Mouse (Mus musculus) left cerebral cortex, adult 11 months (tissue): ENCODE data around the gene Mfap3.
"Not testable (repeated sequence)": the region's sequence is repeated elsewhere in the genome, so short reads cannot be mapped to it uniquely, and the experiment has no call there.

Experiments
- DNase-seq: peaks from one replicate; pipeline ENCODE4 v3.0.0; 2022; ENCODE audit warnings: low spot score

The Mfap3 gene

DNA sequence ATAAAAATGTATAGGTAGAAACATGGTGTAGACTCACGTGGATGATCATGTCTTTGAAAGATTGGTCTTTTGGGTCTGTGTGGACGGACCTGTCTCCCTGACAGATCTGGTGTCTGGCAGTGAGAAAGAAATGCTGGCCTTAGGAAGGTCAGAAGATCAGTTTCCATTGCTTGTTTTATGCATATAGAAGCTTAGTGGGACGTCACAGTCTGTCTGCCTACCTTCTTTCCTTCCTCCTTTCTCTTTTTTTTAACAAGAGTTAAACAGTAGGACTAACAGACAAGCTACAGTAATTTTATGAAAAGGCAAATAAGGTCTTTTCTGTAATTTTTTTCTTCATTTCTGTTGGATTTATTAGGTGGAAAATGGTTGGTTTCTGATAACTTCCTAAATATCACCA is 10.6 kb downstream of the Mfap3 start:
- no peak for DNase-seq

DNA sequence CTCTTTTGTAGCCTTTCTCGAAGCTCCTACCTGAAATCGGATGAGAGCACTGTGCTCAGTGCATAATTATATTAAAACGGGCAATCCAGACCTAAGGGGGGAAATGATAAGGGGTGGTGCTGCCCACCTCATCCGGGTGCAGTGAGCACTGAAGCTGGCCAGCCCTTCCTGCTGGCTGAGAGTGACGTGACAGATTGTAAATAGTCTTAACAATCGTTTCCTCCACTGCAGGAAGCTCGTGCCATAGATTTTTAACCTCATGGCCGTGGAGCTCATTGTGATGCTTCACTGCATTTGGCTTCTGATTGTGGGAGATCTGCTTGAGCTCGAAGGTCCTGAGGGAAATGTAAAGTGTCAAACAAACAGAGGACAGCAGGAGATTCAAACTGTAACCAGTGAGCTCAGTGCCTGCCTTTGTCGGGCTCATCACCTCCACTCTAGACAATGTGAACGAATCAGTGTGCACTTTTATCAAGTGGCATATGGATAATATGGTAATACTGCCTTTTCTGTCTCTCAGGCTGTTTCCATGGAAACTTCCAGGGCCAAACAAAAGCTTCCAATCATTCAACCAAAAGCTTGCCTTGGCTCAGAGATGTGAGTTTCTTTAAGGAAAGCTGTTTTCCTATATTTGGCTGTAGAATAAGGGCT is 13.0 kb downstream of the Mfap3 start:
- DNase-seq = no peak

DNA sequence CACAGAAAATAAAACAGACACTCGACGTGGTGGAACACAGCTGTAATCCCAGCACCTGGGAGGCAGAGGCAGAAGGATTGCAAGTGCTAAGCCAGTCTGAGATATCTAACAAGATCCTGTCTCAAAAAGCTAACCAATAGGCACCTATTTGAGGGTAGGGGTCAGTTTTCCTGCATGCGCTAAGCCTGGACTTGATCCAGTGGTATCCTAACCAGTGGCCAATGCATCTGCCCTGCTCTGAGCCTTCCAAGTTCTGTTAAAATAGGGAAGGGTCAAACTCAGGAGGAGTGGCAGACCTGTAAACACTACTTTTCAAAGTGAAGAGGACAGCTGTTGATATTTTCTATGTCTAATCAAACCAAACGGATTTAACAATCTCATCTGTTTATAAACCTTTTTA is 13.8 kb downstream of the Mfap3 start:
- DNase-seq = no peak

DNA sequence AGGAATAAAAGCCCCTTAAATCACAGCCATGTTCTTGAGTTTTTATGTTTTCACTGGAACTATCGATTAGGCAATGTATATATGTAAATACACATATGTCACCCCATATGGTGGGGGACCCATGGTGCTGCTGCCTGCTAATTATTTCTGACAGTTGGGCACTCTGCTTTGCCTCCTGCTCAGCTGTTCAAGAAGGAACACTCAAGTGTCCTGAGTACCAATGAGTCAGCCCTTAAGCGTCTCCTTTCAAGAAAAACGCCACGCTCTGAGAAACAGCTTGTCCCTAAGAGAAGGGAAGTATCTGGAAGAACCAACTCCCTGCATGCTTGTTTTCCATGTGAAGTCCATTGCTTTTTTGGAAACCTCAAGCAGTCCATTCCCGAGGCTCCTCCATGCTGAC is 17.4 kb downstream of the Mfap3 start:
- no peak for DNase-seq

DNA sequence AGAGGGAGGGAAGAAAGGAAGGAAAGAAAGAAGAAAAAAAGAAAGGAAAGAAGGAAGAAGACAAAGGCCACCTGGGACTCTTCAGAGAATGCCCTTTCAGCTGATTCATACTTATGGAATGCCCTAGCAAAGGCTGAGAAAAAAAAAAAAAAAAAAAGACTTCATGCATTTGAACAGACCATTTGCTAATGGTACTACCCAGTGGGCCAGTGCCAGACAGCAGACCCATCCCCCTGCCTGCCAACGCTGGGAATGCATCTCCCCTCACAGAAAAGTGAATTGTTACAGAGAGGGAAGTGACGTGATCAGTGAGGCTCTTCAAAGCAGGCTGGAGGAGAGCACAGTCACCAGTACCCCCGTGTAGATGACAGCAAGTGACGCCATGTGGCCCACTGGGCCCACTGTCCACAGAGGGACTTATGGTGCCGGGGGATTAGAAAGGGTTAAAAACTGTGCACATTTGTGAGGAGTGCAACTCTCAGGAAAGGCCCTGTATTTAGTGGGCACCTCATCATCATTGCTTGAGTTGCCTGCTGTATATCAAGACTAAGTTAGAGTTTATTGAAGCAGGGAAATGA is 21.5 kb downstream of the Mfap3 start:
- no peak for DNase-seq

DNA sequence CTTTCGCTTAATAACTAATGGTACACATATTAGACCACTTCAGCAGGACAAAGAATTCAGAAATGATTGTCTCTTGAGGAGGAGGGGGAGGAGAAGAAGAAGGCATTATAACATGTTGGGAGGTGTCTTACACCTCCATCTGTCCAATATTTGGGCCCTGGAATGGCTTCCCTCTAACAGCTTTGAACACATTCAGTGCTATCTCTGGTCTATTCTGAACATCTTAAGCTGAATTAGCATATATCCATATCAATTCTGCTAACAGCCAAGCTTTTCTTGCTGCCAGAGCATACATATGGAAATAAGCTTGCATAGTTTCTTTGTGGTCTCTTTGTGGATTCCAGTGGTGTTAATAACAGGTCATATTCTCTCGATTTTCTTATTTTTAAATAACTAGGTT is 22.2 kb downstream of the Mfap3 start:
- no peak for DNase-seq

DNA sequence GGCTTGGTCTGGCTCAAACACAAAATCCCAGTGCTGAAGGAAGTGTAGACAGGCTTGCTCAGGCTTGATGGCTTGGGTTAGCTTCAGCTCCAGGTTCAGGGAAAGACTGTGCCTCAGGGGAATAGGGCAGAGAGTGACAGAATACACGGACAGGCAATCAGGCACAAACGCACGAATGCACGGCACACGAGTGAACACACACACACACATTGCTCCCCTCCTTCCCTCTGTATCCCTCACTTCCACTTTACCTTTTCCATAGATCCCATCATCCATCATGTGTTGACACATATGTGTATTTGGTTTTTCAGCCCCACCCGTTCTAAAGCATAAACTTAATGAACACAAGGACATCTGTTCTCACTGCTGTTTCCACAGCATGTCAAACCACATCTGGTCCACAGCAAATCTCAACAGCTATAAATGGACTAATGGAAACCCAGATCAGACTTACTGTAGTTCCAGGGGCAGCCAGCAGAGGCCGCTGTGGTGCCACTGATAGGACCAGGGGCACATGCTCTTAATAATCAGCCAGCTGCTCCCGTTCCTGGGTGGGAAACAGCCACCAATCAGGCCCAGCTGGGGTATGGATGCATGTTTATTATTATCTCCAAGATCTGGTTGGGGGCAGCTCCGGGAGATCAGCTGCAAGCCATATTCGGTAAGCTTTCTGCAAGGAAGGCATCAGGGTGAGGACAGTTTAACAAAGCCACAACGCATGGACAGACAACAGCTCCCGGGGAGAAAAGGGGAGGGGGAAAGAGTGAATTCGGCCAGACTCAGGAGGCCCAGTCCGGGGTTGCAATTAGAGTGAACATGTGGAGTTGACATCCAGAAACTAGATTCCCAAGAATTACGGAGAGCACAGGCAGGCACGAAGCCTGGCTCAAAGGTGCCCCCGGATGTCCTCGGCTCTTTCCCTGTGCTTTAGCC is 30.4 kb downstream of the Mfap3 start:
- DNase-seq = peak; percentile 51

DNA sequence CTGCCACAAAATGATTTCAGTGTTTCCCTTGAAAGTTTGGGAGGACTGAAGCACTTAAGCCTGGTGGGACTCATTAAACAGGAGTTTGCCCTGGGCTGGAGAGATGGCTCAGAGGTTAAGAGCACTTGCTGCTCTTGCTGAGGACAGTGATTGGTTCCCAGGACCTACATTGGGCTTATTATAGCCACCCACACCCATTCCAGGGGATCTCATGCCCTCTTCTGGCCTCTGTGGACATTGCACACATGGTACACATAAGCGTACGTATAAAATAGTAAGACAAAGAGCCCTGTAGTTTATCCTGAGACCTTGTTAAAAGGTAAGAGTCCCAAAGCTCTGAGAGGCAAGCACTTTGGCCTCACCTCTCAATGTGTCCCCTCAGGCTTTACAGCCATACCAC is 31.8 kb downstream of the Mfap3 start:
- no peak for DNase-seq

DNA sequence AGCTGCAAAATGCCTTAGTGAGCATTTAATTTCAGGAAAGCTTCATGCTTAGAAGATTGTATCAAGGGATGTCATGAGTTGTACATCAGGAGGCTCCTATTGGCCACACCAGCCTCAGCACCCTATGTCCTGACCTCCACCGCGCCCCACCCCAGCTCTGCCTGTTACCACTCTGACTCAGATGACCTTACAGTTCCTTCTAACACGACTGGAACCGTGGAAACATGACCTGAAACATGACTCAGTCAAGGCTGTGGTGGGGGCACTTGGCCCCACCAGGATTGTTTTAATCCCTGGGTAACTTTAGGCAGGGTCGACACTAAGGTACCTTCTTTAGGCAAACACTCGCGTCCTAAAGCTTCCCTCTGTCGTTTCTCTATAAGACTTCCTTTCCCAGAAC is 32.6 kb downstream of the Mfap3 start:
- DNase-seq = no peak

DNA sequence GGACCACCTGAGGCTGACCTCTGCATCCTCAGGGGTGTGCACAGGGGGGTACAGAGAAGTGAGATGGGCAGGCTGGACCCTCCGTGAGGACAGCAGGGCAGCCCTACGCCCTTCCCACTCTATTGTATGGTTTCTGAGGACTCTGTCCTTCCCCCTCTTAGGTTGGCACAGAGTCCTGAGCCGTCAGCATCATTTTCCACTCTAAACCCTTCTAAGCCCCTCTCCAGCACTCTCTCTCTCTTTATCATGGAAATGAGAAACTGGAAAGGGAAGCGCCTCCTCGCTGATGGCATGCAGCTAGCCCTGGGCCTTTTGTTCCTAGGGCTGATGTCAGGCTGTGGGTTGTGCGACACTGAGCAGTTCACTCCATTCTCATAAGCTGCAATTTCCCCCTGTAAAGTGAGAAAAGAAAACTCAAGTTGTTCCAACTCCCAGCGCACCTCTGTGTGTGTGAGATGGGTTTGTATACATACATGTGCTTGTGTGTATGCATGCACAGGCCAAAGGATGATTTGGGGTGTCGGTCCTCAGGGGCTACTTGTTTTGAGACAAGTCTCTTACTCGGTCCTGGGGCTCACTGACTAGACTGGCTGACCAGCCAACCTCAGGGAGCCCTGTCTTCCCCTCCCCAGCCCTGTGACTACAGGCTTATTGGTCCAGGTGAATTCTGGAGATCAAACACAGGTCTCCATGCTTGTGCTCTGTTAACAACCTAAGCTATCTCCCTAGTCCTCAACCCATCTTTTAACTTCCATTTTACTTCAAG is 34.7 kb downstream of the Mfap3 start:
- DNase-seq = no peak

DNA sequence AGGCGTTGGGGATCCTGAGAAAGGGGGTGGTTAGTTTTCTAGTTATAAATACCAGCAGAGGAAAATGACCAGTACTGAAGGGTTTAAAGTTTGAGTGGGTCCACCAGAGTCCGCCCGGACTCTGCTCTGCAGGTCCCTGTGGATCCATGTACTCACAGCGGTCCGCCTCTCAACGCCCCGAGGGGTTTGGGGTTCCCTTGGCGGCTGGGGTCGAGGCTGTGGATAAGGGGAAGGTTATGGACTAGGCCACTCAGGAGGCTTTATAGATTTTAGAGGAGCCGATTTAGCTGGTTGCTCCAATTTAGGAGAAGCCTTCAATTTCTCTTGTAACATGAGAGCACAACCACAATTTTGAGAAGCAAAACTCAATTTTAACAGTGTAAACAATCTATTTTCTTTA is 39.5 kb downstream of the Mfap3 start:
- DNase-seq = not testable (repeated sequence)

DNA sequence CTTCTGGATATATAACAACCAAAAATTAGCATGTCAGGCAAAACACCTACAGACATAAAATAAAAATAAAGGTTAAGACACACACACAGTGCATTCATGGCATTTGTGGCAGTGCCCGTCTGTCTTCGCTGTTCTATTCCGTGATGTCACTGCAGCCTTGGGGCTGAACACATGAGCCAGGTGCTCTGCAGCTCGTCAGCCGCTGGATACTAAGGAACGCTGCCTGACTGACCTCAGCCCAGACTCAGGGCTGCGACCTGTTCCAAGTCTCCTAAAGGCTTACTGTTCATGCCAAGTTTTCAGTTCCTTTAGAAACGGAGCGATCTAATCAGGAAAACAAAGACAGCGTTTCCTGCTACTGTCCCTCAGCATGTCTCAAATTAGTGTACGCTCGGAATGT is 46.1 kb downstream of the Mfap3 start:
- DNase-seq = no peak

DNA sequence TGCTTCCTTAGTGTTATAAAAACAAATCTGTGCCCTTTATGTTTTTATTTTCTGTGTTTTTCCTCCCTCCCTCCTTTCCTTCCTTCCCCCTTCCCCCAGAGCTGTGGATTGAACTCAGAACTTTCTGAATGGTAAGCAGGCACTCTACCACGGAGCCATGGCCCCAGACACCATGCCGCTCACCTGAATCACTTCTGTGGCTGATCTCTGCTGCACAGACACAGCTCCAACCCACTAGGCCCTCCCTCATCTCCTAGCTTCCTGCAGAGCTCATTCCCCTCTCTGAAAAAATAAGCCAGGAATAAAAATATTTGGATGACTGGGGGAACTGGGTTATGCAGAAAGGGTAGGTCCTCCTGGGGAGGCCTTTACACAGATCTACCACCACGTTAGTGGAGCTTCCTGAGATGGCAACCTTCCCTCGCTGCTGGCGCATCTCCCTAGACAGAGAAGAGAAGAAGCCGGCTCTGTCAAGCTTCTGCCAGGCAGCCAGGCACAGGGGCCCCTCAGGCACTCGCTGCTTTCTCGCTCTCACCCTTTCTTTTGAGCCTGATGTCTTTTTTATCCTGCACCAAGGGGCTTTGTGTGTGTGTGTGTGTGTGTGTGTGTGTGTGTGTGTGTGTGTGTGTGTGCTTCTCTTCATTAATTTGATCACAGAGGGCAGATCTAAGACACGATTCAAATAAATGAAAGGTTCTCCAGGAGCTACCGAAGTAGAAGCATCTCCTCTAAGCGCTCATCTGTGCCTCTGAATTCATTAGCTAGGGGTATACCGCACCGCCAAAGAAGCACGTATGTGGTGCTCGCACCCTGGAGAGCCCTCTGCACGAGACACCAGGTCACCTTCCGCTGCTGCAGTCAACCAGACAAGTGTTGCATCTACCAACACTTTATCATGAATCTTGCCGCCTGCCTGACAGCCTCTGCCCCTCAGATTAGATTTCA is 47.9 kb downstream of the Mfap3 start:
- DNase-seq = no peak

DNA sequence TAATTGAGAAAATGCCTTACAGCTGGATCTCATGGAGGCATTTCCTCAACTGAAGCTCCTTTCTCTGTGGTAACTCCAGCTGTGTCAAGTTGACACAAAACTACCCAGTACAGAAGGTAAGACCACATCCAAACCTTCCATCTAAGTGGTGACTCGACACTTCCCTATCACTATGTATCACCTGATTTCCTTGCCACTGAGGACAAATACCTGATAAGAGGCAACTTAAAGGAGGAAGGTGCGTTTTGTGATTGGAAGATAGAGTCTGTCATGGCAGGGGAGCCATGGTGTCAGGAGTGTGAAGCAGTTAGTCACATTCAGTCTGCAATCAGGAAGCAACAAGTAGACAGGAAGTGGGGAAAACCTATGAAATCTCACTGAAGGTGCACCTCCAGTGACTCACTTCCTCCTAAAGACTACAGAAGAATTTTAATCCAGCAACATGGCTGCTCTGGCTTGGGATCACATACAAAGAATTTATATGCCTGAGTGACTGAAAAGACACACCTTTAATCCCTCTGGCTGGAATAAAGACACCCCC is 50.6 kb downstream of the Mfap3 start:
- DNase-seq = no peak

DNA sequence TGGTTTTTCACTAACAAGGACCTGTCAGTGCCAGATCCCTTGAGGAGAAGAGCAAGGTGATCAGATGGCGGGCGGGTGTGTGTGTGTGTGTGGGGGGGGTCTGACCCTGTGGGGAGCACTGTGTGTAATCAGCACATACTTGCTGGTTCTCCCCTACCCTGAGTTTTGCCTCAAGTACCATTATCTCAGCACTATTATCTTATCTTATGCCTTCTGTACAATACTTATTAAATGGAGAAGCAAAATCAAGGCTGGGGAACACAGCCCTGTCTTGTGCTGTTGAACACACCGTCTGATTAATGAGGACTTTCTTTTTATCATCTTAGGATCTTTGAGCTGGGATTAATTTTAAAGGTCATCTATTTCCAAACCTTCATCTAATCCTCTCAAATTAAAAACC is 52.6 kb downstream of the Mfap3 start:
- DNase-seq = no peak

DNA sequence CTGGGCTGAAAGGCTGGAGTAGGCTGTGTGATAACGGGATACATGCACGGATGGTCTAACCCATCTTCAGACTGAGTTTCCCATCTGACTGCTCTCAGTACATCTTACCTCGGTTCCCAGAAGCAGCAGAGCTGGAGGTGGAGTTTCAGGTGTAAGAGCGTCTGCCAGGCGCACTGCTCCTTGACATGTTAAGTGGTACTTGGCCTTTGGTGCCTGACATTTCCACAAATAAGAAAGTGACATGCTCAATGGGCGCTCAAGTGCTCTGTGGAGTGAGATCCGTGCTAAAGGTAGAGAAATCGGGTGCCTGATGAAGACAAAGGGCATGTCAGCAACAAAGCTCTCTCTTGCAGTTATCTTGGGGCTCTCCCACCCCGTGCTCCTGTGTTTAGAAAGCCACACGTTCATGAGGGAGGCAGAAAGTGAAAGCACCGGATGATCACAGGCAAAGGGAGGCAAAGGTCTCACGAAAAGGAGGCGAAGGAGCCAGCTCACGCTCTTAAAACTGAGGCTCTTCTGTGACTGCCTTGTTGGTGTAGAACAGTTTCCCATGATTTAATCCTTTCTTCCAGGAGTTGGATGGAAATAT is 55.3 kb downstream of the Mfap3 start:
- DNase-seq = no peak

DNA sequence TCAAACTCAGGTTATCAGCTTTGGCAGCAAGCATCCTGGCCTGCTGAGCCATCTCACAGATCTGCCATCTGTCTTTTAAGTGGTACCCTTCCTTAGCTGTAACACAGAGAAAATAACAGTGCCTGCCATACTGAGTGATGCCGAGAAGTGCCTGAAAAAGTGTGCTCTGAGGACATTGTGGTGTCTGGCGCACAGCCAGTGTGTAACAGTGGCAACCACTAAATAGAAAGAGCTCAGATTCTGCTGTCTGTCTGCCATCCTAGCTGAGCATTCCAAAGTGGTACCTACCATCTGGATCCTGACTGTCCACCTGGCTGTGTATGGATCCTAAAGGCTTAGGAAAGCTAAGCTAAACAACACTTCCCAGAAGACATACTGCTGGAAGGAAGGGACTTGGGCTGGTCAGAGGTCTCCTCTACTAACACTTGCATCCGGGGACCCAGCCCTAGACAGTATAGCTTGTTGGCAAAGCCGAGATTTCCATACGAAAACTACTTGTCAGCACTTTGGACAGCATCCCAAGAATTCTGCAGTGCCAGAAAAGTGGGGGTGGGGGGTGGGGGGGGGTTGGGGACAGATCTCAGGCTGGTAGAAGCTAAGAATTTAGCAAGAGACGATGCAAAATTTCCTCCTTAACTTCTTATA is 58.5 kb downstream of the Mfap3 start:
- DNase-seq = no peak

DNA sequence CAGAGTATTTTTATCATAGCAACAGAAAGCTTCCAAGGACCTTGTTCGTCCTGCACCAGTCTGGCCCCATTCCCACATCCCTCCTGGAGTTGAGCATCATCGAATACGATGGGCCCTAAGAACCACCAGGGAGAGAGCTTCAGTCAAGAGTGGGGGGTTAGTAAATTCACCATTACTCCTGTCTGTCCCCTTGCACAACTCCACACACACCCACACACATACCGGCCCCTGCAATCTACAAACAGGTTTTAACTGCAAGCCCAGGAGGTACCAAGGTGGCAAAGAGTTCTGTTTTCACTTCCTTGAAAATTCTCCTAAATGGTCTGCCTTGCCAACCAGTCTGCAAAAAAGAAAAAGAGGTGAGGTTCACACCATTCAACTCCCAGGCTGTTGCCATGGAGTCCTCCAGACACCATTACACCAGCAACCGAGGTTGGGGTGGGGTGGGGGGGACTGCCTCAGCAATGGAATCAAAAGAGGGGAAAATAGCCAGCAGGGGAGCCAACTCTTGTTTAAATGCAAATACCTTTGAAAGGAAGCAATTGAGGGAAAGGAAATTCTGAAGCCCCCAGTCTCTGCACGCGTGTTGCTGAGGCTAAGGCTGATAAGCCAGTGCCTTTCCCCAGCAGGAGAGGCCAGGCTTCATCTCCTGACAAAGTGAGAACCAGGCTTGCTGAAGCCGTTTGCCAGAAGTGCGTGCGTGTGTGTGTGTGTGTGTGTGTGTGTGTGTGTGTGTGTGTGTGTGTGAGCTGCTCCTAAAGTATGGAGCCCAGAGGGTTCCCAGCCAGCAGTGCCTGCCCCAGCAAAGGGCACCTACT is 64.6 kb downstream of the Mfap3 start:
- no peak for DNase-seq
